Mouse (Mus musculus): ENCODE measurements around the gene Xcr1.

Xcr1 gene

DNA sequence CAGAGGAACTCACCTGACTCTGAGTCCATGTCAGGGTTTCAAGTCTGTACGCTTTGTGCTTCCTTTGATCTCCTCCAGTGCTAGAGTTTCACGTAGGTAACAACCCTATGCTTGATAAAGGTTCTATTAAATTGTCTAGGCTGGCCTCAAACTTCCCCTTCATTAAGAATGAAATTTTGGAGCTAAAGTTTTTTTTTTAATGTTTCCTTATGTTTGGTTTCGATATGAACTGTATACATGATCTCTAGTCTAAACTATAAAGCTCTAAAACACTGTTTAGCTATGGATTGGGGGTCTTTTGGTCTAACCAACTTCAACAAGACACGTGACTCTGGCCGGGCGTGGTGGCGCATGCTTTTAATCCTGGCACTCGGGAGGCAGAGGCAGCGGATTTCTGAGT, at the start of gene Xcr1:
TSS of gene Xcr1 (minus strand) at position 101 of the 400 bp plus-strand sequence.
- no peak for DNase-seq (ENCODE audit: low spot score)

DNA sequence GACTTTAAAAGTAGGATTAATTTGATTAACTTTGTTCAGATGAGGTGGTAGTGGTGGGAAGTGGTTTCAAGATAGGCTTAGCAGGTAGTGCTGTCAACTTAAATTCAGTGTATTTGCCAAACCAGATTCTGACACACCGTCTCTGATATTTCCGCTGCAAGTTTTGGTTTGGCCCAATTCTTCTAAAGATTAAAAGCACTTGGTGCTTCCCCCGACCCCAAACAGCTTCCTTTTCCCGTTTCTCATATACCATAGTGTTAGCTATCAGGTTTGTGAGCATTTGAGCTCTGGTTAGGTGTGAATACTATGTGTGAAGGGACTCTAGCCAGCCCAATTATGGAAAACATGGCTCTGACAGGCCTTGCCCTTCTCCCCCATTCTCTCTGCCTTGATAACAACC, 10.2 kb upstream of the Xcr1 start:
- no peak for DNase-seq (ENCODE audit: low spot score)

DNA sequence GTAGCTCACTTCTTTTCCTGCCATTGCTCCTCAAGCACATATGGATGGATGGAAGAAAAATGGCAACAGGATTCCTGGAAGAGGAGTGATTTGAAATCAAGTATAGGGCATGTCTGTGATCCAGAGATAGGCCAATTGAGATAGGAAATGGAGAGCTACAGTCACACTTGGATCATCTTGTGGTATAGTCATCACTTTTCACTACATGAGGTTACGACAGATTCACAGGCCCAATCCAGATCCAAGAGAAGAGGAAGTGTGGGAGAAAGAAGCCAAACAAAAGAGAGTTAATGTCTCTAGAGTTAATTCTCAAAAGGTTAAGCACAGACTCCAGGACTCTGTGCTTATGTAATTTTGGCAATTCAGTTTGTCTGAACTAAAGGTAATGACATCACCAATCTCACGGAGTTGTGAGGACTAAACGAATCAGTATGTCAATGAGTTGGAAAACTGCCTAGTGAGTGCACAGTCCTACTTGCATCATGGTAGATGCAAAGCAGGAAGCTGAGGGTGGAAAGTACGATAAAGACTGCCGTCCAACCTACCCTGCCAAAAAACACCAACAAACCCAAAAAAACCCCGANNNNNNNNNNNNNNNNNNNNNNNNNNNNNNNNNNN, 7.4 kb upstream of the Xcr1 start:
- no peak for DNase-seq (ENCODE audit: low spot score)

DNA sequence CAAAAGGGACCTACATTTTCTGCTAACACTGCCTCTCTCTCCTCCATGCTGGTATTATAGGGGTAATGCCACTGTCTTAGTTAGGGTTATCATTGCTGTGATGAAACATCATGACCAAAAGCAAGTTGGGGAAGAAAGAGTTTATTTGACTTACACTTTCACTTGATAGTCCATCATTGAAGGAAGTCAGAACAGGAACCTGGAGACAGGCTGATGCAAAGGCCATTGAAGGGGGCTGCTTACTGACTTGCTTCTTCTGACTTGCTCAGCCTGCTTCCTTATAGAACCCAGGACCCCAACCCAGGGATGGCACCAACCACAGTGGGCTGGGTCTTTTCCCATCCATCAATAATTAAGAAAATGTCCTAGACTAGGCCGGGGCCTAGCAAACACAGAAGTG, 1.8 kb upstream of the Xcr1 start:
- DNase-seq (ENCODE audit: low spot score): no peak

DNA sequence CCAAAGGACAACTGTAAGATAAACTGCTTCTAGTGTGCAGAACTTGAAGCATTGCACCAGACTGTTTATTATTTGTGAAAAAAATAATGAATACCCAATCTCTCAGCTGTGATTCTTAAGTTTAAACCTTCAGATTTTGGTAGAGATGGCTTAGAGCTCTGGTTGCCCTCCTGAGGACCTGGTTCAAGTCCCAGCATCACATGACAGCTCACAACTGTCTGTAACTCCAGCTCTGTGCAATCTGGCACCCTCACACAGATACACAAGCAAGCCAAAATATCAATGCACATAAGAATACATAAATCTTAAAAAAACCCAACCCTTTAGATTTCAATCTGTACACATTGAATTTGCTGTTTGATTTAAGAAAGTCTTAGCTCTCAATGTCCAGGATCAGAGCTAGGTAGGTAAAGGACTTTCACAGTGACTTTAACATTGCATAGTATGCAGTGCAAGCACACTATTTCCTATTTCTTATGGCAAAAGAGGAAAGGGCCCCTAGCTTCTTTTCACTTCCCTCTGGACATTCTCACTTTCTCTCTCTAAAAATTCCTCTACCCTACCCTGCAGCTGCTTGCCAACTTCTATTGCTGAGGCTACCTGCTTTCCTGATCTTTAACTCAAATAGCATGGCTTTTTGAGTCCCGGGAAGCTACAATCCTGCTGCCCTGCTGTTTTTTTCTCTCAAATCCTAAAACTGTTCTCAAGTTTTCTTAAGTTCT, 1.2 kb upstream of the Xcr1 start:
- no peak for DNase-seq (ENCODE audit: low spot score)

DNA sequence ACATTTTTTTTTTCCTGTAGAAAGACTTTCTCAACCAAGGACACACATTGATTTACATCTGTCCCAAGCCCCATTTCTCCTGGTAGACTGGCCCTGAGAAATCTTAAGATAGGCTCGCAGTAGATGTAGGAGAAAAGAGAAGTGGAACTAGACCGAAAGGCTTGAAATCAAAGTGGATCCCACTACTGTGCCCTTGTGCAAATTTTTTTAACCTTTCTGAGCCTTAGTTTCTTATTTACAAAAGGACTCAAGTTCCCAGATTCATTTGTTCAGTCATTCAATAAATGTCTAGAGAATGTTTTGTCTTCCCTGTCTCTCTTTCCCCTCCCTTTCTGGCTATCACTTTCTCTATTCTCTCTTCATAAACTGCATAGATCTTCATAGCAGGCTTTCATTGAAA, 5.0 kb downstream of the Xcr1 start:
- DNase-seq (ENCODE audit: low spot score): no peak

DNA sequence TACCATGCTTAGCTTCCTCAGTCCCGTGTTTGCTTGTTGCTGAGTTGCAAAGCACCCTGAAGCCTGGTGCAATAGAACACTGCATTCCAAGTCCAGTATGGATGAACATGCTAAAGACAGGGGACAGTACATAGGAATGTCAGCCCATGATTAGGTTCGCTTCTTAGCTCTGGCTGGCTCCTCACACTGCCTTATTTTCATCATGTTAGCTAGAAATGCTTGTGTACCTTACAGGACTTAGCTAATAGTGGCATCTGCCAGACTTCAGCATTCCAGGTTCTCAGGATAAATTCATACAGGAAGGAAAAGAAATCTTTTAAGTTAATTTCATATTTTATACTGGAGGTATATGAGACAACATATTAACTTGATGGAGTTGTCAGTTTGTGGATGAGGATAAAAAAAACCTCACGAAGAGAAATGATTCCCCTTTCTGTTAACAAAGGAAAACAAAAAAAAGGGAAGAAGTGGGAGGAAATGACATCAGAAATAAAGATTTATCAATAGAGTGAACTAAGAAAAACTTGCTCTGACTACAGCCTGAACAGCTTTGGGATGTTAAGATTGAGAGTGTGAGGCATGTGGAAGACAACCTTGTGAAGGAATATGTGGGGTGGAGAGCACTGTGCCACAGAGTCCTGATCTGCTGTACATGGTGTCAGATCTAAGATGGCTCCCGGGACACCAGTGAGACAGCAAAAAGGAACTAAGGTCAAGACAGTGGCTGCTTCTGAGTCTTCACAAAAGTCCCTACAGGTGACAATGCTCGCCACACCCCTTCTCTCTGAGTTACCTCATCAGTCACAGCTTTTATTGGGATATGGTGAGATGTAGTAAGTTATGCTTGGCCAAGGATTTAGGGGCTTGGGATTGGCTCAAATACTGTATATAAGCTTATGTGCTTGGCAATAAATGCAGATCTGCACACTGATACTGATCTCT, 9.1 kb downstream of the Xcr1 start:
- no peak for DNase-seq (ENCODE audit: low spot score)

DNA sequence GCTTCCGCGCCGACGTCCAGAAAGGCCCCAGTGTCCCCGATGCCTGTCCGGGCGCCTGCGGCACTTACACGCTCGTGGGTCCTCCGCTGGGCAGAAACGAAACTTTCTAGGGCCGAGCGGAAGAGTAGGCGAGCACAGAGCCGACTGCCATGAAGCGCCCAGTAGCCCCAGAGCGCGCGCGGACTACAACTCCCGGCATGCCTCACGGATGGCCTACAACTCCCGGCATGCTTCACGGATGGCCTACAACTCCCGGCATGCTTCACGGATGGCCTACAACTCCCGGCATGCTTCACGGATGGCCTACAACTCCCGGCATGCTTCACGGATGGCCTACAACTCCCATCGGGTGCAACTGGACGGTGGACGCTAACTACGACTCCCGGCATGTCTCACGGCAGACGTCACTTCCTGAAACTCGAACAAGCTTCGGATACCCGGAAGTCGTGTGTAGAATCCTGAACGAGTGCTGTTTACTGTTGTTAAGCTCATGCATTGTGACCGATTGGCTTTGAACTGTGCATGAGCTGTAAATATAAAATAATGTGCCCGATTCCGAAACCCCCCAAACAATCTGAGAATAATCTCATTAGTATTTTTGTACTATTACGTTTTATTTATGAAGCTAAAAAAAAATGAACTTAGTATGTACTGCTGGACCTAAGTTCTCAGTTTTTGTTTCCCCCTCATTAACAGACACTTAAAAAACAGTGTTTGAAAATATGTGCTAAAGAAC, 9.9 kb downstream of the Xcr1 start, which contains the start of gene Fyco1:
TSS of gene Fyco1 (minus strand) at position 187 of the 736 bp plus-strand sequence.
- peak; percentile 89 for DNase-seq (ENCODE audit: low spot score)

DNA sequence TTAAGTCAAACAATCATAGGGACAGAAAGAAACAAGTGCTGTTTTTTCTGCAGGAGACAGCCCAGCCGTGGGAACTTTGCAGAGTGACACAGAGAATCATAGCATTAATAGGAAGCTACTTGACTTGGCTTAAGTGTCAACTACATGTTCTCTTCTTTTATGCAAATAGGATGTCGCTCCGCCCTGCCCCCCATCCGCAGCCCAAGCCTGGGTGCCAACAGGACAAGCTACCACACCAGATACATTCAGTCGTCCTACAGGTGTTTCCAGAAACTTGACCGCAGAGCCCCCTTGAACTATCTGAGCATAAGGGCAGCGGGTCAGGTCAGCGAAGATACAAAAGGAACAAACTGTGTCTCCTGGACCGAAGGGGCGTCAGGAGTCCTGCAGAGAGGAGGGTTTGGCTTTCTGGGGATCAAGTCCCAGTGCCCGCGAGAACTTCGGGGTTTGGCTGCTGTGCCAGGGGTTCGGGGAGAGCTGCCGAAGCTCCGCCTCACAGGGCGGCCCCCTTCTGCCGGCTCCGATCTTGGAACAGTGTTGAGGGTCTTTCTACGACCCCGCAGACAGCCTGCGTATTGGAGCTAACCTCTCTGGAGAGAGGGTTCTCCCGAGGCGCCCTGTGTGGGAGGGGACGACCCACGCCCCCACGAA, 10.6 kb downstream of the Xcr1 start:
- peak; percentile 24 for DNase-seq (ENCODE audit: low spot score)

DNA sequence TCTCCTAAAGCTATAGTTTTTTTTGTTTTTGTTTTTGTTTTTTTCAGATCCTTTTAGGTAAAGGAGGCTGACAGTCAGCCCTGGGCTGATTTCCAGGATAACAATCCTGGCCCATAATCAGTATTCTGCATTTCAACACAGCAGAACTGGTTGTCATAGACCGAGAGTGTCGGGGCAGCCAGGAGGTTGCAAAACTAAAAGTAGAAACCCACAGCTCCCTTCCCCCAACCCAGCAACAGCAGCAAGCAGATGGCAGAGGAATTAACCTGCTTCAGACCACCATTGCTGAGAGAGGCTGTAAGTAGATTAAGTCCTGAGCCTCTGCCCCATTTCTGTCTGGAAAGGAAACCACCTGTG, 11.1 kb downstream of the Xcr1 start:
- no peak for DNase-seq (ENCODE audit: low spot score)

DNA sequence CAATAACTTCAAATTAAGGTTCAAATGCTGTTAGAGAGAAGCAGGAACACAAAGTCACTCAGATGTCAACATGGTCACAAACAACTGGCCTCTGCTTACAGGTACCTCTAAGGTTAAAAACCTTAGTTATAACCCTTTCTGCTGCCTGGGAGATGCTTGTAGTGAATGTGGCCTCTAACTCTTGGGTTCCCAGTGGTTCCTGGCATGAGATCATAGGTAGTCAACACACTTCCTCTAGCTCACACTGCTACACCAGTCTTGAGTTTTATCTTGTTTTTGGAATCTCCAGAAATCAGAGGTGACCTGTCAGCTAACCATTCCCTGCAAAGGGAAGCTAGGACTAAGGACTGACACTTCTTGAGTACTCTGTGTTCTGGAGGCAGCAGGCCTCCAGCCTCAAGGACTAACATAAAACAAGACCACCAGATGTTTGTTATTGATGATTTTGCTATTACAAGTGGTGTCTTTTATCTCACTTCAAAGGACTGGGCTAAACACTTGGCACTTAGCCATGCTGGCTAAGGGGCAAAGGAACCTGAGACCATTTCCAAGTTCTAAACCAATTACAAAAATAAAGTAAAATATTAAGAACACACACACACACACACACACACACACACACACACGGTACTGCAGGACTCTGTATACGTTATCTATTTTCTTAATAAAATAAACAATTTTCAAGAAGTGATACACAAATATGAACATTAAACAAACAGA, 11.7 kb downstream of the Xcr1 start:
- no peak for DNase-seq (ENCODE audit: low spot score)

DNA sequence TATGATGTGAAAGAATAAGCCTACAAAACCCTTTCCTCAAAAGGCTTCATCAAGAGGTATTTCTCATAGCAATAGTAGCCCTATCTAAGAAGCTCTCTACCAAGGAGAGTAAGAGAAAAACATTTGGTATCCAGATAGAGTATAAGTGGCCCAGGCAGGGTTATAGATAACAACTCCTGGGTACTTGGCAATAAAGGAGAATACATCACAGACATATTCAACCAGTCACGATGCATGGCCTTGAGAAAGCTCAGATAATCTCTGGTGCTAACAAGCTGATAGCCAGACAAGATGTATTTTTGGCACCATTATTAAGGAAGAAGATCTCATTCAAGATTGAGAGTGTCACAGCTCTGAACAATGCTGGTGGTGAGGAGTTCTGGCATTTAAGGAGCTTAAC, 15.3 kb downstream of the Xcr1 start:
- DNase-seq (ENCODE audit: low spot score): no peak

DNA sequence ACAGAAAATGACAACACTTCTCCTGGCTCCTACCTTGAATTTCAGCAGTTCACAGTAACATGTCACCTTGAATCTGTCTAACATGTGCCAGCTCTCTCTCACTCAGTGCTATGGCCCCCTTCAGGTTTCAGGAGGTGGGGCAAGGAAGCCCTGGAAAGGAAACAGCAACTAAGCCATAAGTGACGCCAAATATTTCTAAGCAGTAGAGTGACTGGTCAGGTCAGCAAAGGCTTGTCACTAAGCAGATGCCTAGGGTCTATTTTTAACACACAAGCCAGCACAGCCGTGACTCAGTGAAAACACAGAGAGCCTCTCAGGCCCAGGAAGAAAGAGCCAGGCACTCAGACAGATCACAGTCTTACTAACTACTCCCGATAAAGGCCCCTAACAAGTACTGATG, 16.7 kb downstream of the Xcr1 start:
- DNase-seq (ENCODE audit: low spot score): no peak

DNA sequence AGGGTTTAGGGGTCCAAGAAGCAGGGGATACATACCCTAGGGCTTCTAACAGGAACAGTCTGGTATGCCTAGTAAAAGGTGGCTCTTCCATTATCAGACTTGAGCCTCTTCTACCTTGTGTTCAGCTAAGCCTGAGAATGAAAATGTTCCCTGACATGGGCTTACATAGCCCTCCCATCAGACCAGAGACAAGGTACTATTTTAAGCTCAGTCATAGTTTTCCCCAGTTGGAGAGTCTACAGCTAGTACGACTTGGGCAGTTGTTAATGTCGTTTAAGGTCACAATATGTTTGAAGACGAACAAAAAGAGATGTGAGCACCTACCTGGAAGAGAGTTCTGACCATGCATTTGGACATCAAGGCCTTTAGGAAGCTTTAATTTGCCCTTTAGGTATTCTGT, 17.4 kb downstream of the Xcr1 start:
- DNase-seq (ENCODE audit: low spot score): no peak

DNA sequence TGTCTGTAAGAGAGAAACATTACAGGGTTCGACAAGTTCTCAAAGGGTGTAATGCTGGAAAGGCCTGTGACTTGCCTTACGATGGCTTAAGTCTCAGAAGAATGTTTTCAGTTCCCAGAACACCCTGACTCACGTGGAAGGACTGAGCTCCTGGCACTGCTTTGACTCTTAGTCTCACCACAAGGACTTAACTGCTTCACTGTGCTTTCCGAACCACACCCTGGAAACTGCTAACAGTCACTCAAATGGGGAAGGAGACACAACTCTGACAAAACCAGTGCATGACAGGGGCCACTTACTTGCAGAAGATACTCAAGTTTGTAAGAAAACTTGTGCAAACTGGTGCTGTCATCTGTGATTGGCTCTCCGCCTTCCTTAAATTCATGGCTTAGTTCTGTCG, 21.6 kb downstream of the Xcr1 start:
- DNase-seq (ENCODE audit: low spot score): no peak

DNA sequence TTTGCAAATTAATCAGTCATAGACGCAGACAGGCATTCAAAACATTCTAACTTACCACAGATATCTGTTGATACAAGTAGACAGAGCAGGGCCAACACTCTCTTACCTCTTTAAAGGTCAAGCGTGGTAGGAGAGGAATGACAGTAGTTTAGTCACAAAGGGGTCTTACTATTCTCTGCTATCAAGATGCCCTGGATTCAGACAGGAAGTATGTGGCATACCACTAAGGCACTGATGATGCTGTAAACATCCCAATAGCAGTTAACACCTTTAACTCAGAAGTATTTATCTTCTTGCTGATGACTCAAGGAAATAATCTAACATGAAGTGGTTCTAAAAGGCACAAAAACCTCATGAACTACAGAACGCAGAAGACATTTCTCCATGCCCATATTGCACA, 26.0 kb downstream of the Xcr1 start:
- DNase-seq (ENCODE audit: low spot score): no peak

DNA sequence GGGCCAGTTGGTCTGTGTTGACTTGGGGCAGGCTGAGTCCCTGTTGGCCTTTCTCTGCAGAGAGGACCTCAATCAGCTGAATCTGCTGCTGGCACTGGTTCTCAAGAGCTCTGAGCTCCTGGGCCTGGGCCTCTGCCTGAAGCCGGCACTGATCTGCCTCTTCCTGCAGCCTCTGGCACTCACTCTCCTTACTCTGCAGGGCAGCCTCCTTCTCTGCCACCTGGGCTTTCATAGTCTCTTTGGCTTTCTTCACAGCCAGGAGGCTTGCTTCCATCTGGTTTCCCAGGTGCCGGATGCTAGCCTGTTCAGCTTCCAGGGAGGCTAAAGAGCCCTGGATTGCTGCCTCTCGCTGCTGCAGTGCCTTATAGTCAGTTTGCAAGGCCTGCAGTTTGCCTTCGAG, 32.9 kb downstream of the Xcr1 start:
- DNase-seq (ENCODE audit: low spot score): no peak

DNA sequence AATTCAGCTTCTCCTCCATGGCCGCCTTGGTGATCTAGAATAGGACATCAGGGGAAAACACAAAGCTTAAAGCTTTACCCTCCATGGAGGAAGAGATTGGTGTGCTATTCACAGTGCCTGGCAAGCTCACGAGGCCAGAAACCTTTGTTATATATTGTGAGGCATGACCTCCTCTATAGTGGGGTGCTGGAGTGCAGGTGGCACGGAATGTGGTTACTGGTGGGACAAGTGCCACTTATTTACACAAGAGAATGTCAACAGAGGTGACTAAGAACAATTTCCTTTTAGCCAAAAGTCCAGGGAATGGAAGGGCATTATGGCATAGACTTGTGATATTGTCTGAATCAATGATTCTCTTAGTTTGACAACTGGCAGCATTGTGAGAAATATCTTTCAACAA, 35.2 kb downstream of the Xcr1 start:
- DNase-seq (ENCODE audit: low spot score): no peak

DNA sequence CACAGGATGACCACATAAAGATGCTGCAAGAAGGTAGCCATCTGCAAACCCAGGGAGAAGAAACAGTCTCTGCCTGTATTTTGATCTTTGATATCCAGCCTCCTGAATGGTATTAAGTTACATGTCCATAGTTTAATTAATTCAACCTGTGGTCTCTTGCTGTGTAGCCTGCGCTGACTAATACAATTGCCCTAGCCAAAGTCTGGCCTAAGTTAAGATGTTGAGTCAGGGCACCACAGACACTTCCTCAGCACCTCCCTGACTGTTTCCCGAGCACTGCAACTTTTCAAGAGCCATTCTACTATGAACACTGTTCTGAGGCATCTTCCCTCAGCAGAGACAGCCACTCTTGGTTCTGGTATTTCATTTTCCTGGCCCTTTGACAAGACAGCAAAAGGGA, 43.2 kb downstream of the Xcr1 start:
- no peak for DNase-seq (ENCODE audit: low spot score)

DNA sequence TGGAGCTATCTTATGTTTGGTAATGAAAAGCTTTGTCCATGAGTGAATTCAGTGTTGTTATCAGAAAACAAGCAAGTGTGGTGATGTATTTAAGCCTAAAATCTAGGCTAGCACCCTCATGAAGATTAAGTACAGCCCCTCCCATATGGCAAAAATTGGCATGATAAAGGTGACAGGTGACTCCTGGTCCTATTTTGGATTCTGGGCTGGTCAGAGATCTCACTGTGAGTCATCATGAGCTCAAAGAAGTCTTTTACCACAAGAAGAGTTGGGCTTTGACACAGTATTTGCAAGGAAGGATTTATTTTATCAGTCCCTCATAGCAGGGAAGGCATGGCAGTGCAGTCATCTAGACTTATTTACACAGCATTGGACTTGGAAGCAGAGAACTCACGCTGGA, 45.8 kb downstream of the Xcr1 start:
- DNase-seq (ENCODE audit: low spot score): no peak

DNA sequence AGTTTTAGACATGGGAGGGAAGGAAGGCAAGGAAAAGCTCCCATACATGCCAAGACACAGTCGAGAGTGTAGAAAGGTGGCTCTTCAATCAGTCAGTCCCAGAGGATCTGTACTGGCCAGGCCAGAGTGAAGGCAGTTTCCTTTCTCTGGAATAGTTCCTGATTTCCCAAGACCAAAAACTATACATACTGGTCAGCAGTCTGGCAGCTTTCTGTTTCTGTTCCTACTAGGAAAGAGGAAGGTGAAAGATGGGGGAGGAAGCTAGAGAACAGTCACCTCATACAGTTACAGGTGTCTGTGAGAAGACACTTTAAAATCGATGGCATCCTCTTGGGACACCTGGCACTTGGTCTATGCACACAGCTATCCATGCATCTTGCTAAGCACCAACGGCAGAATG, 46.4 kb downstream of the Xcr1 start:
- no peak for DNase-seq (ENCODE audit: low spot score)

Measured in ovary, postnatal 14 days (tissue).